Mouse (Mus musculus) ES-E14 (cell line): ENCODE results near the gene 2810004N23Rik.

Source experiments
- CHD2 ChIP-seq: IDR thresholded peaks from 2 replicates; pipeline ENCODE4 v1.6.1; 2014; ENCODE audit warnings: mild to moderate bottlenecking, low read depth, low read length, inconsistent platforms
- ZC3H11A ChIP-seq: IDR thresholded peaks from 2 replicates; pipeline ENCODE4 v1.6.1; 2012; ENCODE audit warnings: low read depth, mild to moderate bottlenecking, inconsistent platforms, low read length, borderline replicate concordance
- ZNF384 ChIP-seq: IDR thresholded peaks from 2 replicates; pipeline ENCODE4 v1.6.1; 2012; ENCODE audit warnings: low read depth, low read length, inconsistent platforms

GRCm38 (mm10) chr8:124839371-124839770 lies 23.5 kb downstream of the 2810004N23Rik start:
- no peak for TF ChIP-seq ZC3H11A
- no peak for TF ChIP-seq ZNF384
- no peak for TF ChIP-seq CHD2
